Mouse (Mus musculus): ENCODE measurements around the gene Cdr2l. TPM values are rescaled to one million over a fixed set of nuclear protein-coding genes. Genes with fewer than 3 reads are reported as not detected.

The Cdr2l gene
- polyA plus RNA-seq, 1 experiment = 8.2 TPM

GRCm38 (mm10) chr11:115441417-115441816, 59.7 kb downstream of the Cdr2l start:
- no peak for DNase-seq (ENCODE audit: low read depth)

Other genes with a start within 250 kb of the Cdr2l start
- 0.62 and 0.66 TPM in 2 replicates for gene Cd300lf, start 247.9 kb upstream of the Cdr2l start, polyA plus RNA-seq (2012; rRNA removed)
- gene Slc9a3r1, start 218.6 kb upstream of the Cdr2l start, polyA plus RNA-seq (2012; rRNA removed) = 63.7 and 90.9 TPM in 2 replicates
- 14.6 and 16.8 TPM in 2 replicates for gene Tmem104, start 194.4 kb upstream of the Cdr2l start, polyA plus RNA-seq (2012; rRNA removed)
- gene Nat9, start 194.1 kb upstream of the Cdr2l start, polyA plus RNA-seq (2012; rRNA removed) = 36.3 and 42.6 TPM in 2 replicates
- 0.04 TPM in 1 of 2 replicates, not detected in the other for gene Grin2c, start 114.7 kb upstream of the Cdr2l start, polyA plus RNA-seq (2012; rRNA removed)
- 7.8 and 9.5 TPM in 2 replicates for gene Fdxr, start 104.9 kb upstream of the Cdr2l start, polyA plus RNA-seq (2012; rRNA removed)
- 3.8 and 4.8 TPM in 2 replicates for gene Fads6, start 84.3 kb upstream of the Cdr2l start, polyA plus RNA-seq (2012; rRNA removed)
- gene Otop2, start 74.8 kb upstream of the Cdr2l start, polyA plus RNA-seq (2012; rRNA removed) = 0.27 TPM in 1 of 2 replicates, not detected in the other
- not detected in 2 replicates for gene Ush1g, start 59.9 kb upstream of the Cdr2l start, polyA plus RNA-seq (2012; rRNA removed)
- not detected in 2 replicates for gene Otop3, start 47.2 kb upstream of the Cdr2l start, polyA plus RNA-seq (2012; rRNA removed)
- gene Hid1, start 14.2 kb upstream of the Cdr2l start, polyA plus RNA-seq (2012; rRNA removed) = 6.6 and 7.8 TPM in 2 replicates
- 75.6 and 94.7 TPM in 2 replicates for gene Mrpl58, start 21.8 kb downstream of the Cdr2l start, polyA plus RNA-seq (2012; rRNA removed)
- 159 and 175 TPM in 2 replicates for gene Atp5h, start 38.0 kb downstream of the Cdr2l start, polyA plus RNA-seq (2012; rRNA removed)
- 29.1 and 31.3 TPM in 2 replicates for gene Kctd2, start 38.2 kb downstream of the Cdr2l start, polyA plus RNA-seq (2012; rRNA removed)
- gene Trim80, start 58.6 kb downstream of the Cdr2l start, polyA plus RNA-seq (2012; rRNA removed) = 0.57 and 1.1 TPM in 2 replicates
- gene Slc16a5, start 80.6 kb downstream of the Cdr2l start, polyA plus RNA-seq (2012; rRNA removed) = 0.34 and 0.44 TPM in 2 replicates
- 6.7 and 8.9 TPM in 2 replicates for gene Armc7, start 93.8 kb downstream of the Cdr2l start, polyA plus RNA-seq (2012; rRNA removed)
- 47.8 and 48.5 TPM in 2 replicates for gene Nt5c, start 109.9 kb downstream of the Cdr2l start, polyA plus RNA-seq (2012; rRNA removed)
- 91.5 and 128 TPM in 2 replicates for gene Jpt1, start 132.5 kb downstream of the Cdr2l start, polyA plus RNA-seq (2012; rRNA removed)
- 75.3 and 82.7 TPM in 2 replicates for gene Sumo2, start 154.4 kb downstream of the Cdr2l start, polyA plus RNA-seq (2012; rRNA removed)
- gene Nup85, start 182.5 kb downstream of the Cdr2l start, polyA plus RNA-seq (2012; rRNA removed) = 38.4 and 50.7 TPM in 2 replicates
- gene Mrps7, start 222.0 kb downstream of the Cdr2l start, polyA plus RNA-seq (2012; rRNA removed) = 32.5 and 37.4 TPM in 2 replicates
- gene Gga3, start 222.1 kb downstream of the Cdr2l start, polyA plus RNA-seq (2012; rRNA removed) = 14.5 and 19.5 TPM in 2 replicates
- gene Mif4gd, start 231.1 kb downstream of the Cdr2l start, polyA plus RNA-seq (2012; rRNA removed) = 114 and 132 TPM in 2 replicates
- 76.9 and 146 TPM in 2 replicates for gene Slc25a19, start 246.4 kb downstream of the Cdr2l start, polyA plus RNA-seq (2012; rRNA removed)